Mouse (Mus musculus): ENCODE results near the gene Gramd1b. TPM values are rescaled to one million over a fixed set of nuclear protein-coding genes. Genes with fewer than 3 reads are reported as not detected.
A peak's percentile ranks its signal among the peaks of the same experiment; 100 is the strongest.

The Gramd1b gene
- total RNA-seq, 2 experiments from 2014 or later = 108 to 117 TPM

GRCm38 (mm10) chr9:40293286-40293685 lies 237.9 kb downstream of the Gramd1b start:
- no peak for DNase-seq
- intact Hi-C loops (cut with DNase I) = no loop called here

DNA sequence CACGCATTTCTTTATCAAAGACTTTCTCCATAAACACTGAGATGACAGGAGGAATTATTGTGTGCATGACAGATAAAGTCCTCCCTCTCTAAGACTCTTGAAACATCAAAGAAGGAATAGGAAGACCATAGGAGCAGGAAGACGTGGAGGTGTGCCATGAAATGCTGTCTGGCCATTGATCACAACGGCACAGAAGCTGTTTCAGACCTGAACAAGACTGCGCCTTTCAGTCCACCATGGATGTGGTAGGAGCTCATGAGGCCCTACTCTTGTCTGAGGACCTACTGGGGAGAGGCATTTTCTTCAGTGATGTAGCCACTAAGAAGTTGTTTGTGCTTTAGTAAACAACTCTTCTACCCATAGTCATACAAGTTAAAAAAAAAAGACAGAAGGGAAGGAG lies 238.7 kb downstream of the Gramd1b start:
- DNase-seq = no peak
- intact Hi-C loops (cut with DNase I) = no loop called here

- intact Hi-C loops (cut with DNase I) = loop anchor here (10.0 kb wide), 1 partner anchor 1478 kb away; no protein-coding TSS in a partner anchor
- DNase-seq = no peak
Measured at GRCm38 (mm10) chr9:40282968-40283367, 248.2 kb downstream of the Gramd1b start.

GRCm38 (mm10) chr9:40279438-40279837 lies 251.7 kb downstream of the Gramd1b start:
- intact Hi-C loops (cut with DNase I) = no loop called here
- no peak for DNase-seq

DNA sequence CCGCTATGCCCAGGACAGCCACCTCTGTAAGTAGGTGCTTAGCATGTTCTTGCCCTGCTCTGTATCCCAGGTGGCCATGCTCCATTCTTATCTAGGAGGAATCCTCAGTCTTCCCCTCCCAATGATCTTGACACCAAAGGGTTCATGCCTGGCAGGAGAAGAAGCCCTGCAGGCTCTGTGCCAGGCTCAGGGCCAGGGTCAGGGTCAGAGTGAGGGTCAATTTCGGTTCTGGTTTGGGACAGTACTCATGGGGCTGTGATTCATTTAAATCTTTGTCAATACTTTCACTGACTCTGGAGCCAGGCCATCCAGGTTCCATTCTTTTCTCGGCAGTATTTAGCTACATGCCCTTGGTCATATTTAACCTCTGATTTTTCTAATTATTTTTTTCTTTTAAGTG lies 253.5 kb downstream of the Gramd1b start:
- intact Hi-C loops (cut with DNase I) = no loop called here
- no peak for DNase-seq

DNA sequence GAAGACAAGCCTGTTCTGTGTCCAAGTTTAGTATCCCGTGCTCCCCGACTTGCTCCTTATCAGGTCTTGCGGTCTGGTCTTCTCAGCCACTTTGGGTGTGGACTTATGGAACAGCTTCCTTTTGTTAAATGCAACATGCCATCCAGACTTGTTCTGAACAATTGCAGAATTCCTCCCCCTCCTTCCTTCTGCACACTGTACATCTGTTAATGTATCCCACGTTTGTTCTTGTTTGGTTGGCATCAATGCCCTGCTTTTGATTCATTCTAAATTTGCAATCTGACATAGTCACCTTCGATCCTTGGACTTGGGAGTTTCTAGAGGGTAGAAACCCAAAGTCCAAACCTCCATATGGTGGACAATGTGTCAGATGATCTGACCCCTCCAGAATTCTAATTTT lies 255.3 kb downstream of the Gramd1b start:
- no peak for DNase-seq
- intact Hi-C loops (cut with DNase I) = no loop called here

- intact Hi-C loops (cut with DNase I) = no loop called here
- no peak for DNase-seq
Measured at GRCm38 (mm10) chr9:40272822-40273221, 258.4 kb downstream of the Gramd1b start.

DNA sequence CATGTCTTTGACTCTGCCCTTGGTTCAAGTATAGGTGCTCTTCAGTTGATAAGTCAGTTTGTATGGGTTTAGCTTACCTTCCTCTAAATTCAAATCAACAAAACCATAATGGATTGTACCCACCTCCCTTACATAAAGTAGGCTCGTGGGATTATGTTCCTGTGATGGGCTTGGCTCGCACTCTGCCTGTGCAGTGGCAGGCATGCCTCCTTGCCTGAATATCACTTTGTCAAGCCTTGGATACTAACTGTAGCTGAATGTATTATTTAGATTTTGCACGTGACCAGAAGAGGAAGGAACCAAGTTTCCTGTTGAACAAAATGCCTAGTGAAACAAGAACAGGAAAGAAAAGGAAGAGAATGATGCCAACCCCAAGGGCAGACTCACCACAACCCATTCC lies 260.1 kb downstream of the Gramd1b start:
- intact Hi-C loops (cut with DNase I) = loop anchor here (2.0 kb wide), 1 partner anchor 28 kb away; no protein-coding TSS in a partner anchor
- no peak for DNase-seq

DNA sequence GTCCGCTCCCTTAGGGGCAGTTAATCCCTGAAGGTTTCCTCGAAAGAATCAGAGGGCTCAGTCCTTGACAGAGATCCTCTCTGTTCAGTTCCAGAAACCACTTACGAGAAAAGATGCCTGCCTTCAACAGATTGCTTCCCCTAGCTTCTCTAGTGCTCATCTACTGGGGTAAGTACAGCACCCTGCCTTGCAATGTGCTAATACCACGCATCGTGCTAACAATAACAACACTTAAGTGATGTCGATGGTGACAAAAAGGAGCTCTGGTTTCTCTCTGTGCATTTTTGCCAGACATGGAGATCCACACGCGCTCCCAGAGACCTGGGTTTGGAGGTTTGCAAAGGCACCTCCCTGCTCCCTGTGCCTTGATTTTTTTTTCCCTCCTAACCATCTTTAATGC lies 261.3 kb downstream of the Gramd1b start:
- intact Hi-C loops (cut with DNase I) = loop anchor here (2.0 kb wide), 1 partner anchor 27 kb away; no protein-coding TSS in a partner anchor
- DNase-seq = no peak

- intact Hi-C loops (cut with DNase I) = no loop called here
- peak; percentile 90 for DNase-seq
Measured at GRCm38 (mm10) chr9:40269103-40269861, 261.9 kb downstream of the Gramd1b start, which contains the start of gene Scn3b. Gene Scn3b (plus strand): TSS chr9:40269217.

DNA sequence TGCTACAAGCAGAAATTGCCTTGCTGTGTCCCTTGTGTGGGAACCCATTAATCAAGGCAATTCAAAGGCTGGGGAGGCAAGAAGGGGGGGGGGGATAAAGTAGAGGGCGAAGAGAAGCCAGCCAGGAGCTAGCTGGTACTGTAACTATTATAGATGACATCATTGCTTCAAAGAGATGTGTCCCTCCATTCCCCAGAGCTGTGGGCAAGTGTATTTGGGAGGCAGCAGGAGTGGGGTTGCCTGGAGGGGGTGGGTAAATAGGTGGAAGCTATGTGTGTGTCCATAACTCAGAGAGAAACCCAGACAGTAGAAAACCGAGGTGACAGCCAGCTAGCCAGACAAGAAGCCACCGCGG lies 262.5 kb downstream of the Gramd1b start:
- intact Hi-C loops (cut with DNase I) = no loop called here
- DNase-seq = no peak

DNA sequence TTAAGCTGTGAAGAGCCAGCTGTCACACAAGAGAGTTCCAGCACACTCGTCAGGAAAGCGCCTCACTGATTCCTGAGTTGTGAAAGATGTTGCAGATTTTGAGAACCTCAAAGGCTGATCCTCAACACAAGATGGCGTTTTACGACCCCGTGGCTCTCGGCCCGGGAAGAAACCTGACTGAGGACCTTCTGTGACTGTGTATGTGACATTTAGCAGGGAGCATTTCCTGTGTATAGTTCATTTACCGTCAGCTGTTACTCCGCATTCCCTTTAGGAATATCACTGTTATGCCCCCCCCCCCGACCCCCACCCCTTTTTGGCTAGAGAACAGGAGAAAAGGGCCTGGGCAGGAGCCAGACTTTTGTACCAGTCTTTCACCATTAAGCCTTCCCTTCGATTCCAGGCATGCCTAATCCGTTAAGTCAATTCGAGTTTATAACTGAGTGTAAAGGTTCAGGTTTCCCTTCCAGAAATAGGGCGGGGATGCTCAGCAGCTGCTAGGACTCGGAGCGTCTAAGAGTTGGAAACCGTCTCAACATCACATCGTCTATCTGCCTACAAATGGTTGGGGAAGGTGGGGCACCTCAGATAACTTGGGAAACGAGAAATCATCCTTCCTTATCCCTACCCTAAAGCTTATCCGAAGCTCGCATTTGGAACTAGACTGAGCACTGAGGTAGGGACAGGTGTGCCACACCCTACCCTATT lies 263.0 kb downstream of the Gramd1b start:
- intact Hi-C loops (cut with DNase I) = no loop called here
- peak; percentile 20 for DNase-seq

DNA sequence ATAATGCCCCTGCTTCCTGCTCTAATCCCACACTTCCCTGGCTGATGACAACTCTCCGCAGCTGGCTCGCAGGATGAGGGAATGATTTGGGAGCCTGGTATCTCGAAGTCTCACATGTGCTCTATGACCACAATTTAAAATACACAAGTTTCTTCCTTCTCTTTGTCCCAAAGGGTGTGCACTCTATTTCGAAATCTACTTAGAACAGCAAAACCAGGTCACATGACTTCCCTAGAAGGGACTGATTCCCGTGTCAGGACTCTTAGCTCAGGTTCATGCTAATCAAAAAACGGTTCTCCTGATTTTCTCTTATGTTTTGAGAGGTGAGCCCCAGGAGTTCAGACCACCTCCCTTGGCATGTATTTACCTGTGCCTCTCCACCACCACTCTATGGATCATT lies 267.3 kb downstream of the Gramd1b start:
- intact Hi-C loops (cut with DNase I) = no loop called here
- DNase-seq = no peak

- DNase-seq = no peak
- intact Hi-C loops (cut with DNase I) = no loop called here
Measured at GRCm38 (mm10) chr9:40252459-40252858, 278.7 kb downstream of the Gramd1b start.

GRCm38 (mm10) chr9:40249106-40249505 lies 282.1 kb downstream of the Gramd1b start:
- intact Hi-C loops (cut with DNase I) = no loop called here
- DNase-seq = no peak

DNA sequence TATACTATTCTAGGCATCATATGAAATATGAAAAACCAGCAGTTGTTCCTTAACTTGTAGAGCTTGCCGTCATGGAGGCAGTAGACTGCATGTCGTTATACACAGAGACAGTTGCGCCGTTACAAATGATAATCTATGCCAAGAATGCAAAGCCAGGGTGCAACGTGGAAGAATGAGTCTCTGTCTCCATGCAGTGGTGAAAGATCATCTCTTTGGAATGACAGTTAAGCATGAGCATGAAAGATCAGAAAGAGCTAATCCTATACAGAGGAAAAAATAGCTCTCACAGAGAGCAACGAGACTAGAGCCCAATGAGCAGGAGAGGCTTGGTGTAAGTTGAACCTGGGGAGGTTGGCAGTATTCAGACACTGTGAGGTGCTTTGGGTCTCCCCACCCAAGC lies 284.5 kb downstream of the Gramd1b start:
- intact Hi-C loops (cut with DNase I) = no loop called here

GRCm38 (mm10) chr9:40245974-40246665 lies 285.1 kb downstream of the Gramd1b start:
- DNase-seq = peak; percentile 49
- intact Hi-C loops (cut with DNase I) = no loop called here

More for the DNA sequence above, 284.5 kb downstream of the Gramd1b start:
- no peak for DNase-seq

DNA sequence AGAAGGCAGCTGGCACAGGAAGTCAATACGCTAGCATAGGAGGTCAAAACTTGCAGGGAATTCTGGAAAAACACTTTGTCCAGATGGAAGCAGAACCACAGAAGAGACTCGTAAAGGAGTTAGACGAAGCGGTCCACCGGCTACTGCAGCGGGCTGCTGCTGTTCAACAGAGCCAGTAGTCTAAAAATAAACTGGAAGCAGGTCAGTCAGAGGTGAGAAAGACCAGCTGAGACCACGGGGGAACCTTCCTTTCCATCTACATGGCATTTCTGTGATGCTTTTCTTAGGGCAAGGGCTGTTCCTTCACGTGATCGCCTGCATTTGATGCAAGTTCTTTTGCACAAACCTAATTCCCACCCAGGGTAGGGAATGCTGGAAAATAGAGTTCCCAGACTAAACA lies 285.7 kb downstream of the Gramd1b start:
- intact Hi-C loops (cut with DNase I) = no loop called here
- DNase-seq = no peak

Data from left cerebral cortex, postnatal 4 days (tissue).